11 mouse cellular contexts compared by ENCODE assay signal in the genomic region with DNA sequence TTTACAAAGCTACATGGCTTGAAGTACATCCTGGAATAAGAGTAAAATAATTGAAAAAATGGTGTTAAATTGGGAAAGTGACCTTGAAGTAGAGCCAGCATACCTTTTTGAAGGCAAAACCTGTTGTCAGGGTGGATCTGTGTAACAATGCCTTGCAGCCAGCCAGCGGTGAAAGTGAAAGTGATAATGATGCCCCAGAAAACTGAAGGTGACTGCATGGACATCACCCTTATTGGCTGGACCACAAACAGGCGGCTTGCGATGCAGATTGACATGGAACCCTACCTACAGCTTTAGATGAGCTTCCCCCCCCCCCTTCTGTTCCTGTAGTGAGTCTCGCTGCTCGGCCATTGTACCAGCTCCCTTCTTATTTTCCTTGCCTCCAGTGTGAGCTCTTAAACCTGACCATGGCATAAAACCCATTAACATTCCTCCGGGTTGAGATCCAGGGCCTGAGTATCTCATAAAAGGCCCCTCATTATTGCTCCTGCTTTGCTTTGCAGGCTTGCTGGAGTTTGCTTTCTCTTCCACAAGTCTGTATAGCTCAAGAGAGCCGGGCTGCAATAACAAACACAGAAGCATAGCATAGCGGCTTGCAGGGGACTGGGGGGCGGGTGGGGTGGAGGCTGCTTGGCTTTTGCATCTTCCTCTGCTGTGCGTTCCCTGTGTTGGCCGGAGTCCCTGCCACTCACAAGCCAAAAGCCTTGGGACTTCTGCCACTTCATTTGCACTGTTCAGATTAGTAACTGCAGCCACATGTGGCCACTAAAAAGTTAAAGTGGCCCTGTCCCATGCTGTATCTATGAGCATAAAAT.
DNase-seq lines count a peak whose midpoint lies in the region; ATAC-seq lines count a peak whose summit lies in the region.
"Had no signal": no experiment of that assay in that cellular context is flagged by ENCODE, and none has a peak within 500 bp of the region (broad histone marks: within the 10 kb centered on the region; RNA-seq: fewer than 3 reads in every experiment).

No protein-coding gene starts in this region.

- WGBS in hindbrain, embryonic 16.5 days: 60% methylated on average over 11 of the region's 11 CpGs
- WGBS in hindbrain, embryonic 10.5 days: 73% methylated on average over 11 of the region's 11 CpGs
- WGBS in forebrain, embryonic 13.5 days: 17% methylated on average over 11 of the region's 11 CpGs

- no peak overlapping the region for H3K4me2 ChIP-seq in hindbrain, embryonic 16.5 days (ENCODE audit: low read length)
- H3K4me2 ChIP-seq in forebrain, embryonic 13.5 days: peak overlapping the region; percentile 28

- no peaks in the 10 kb centered on the region for H3K4me1 ChIP-seq in hindbrain, embryonic 16.5 days (ENCODE audit: control insufficient read depth, insufficient read depth, low read depth, low read length)
- H3K4me1 ChIP-seq in hindbrain, embryonic 10.5 days (replicated peaks): no peaks in the 10 kb centered on the region
- peaks cover 8% of the 10 kb centered on the region for H3K4me1 ChIP-seq in forebrain, embryonic 13.5 days

- H3K36me3 ChIP-seq in hindbrain, embryonic 16.5 days (ENCODE audit: control insufficient read depth, insufficient read depth, low read length): no peaks in the 10 kb centered on the region
- H3K36me3 ChIP-seq in hindbrain, embryonic 10.5 days: no peaks in the 10 kb centered on the region
- no peaks in the 10 kb centered on the region for H3K36me3 ChIP-seq in forebrain, embryonic 13.5 days (ENCODE audit: poor library complexity, severe bottlenecking)

- H3K27ac ChIP-seq in hindbrain, embryonic 16.5 days (ENCODE audit: low read depth, low read length): no peak overlapping the region
- no peak overlapping the region for H3K27ac ChIP-seq in hindbrain, embryonic 10.5 days
- H3K27ac ChIP-seq in forebrain, embryonic 13.5 days: peak overlapping the region; percentile 44

- no peak for DNase-seq in hindbrain, embryonic 10.5 days (ENCODE audit: low spot score)
- peak; percentile 7 for DNase-seq in 3134 (ENCODE audit: extremely low read depth, insufficient read length, low spot score)
- peak; percentile 40 to 62 for DNase-seq in heart, postnatal 14 days
- DNase-seq in frontal cortex, postnatal 25 days (ENCODE audit: low spot score in 2 of 2): no peak
- no peak for DNase-seq in adrenal gland, postnatal 25 days
- DNase-seq: kidney, adult 9 months; right cerebral cortex, adult 18-20 months had no signal

- no peak overlapping the region for H3K9ac ChIP-seq in hindbrain, embryonic 16.5 days (ENCODE audit: low read depth, low read length)
- no peak overlapping the region for H3K9ac ChIP-seq in forebrain, embryonic 13.5 days

- intact Hi-C loops in heart, postnatal 14 days (cut with DNase I): no loop called here

- ATAC-seq in hindbrain, embryonic 16.5 days: peak; percentile 72; the same call in 1 of the 2 replicates
- peak; percentile 41; the same call in 1 of the 2 replicates for ATAC-seq in forebrain, embryonic 13.5 days
- ATAC-seq in granulocyte monocyte progenitor cell, adult 5-6 weeks (replicated peaks; ENCODE audit: poor library complexity, severe bottlenecking): no peak
- ATAC-seq: lung, postnatal 0 days had no signal

- peaks cover 3% of the 10 kb centered on the region; the same call in 1 of the 2 replicates for H3K9me3 ChIP-seq in hindbrain, embryonic 16.5 days (ENCODE audit: control insufficient read depth, low read length)
- 0 out of 2 replicates have a peak, but pooled peaks cover 5% of the 10 kb centered on the region for H3K9me3 ChIP-seq in hindbrain, embryonic 10.5 days
- H3K9me3 ChIP-seq in forebrain, embryonic 13.5 days (replicated peaks): peaks cover 7% of the 10 kb centered on the region

- H3K4me3 ChIP-seq in hindbrain, embryonic 16.5 days (ENCODE audit: low read length): no peak overlapping the region
- no peak overlapping the region for H3K4me3 ChIP-seq in hindbrain, embryonic 10.5 days
- H3K4me3 ChIP-seq in forebrain, embryonic 13.5 days: no peak overlapping the region

- no peaks in the 10 kb centered on the region for H3K27me3 ChIP-seq in hindbrain, embryonic 16.5 days (replicated peaks; ENCODE audit: control insufficient read depth, insufficient read depth, low read length)
- no peaks in the 10 kb centered on the region for H3K27me3 ChIP-seq in hindbrain, embryonic 10.5 days (ENCODE audit: insufficient read depth, poor library complexity, severe bottlenecking)
- no peaks in the 10 kb centered on the region for H3K27me3 ChIP-seq in forebrain, embryonic 13.5 days

Comparison
In these comparisons a context has a peak if more than half of its experiments do, and no peak if none do; other contexts are left out.
1. DNase-seq: peak in 3134 (single experiment) and heart, postnatal 14 days (2 of 2); none in hindbrain, embryonic 10.5 days (single experiment), frontal cortex, postnatal 25 days (0 of 2) and adrenal gland, postnatal 25 days (single experiment).